Mouse (Mus musculus) hematopoietic stem cell, adult 5-6 weeks (primary cell): Measurements from ENCODE around the gene Dph2. TPM values are rescaled to one million over a fixed set of nuclear protein-coding genes. Genes with fewer than 3 reads are reported as not detected.

Experiments
- ATAC-seq, 2 experiments: fragments of 125-278 bp in 1 of 2; replicated peaks in 1 of 2; 2 replicates each; pipeline ENCODE4 v1.8.0; 2016 to 2017; ENCODE audit warnings: inconsistent platforms in 2 of 2, mild to moderate bottlenecking in 2 of 2, moderate number of reproducible peaks in 2 of 2, low read depth in 1 of 2, moderate TSS enrichment in 1 of 2; ENCODE audit not compliant: low FRiP score in 2 of 2, poor library complexity in 2 of 2, severe bottlenecking in 2 of 2, insufficient read depth in 1 of 2, low TSS enrichment in 1 of 2
- total RNA-seq: library from RNA; stranded (forward); fragments of 172-1452, 232-1000 nt; gene quantifications from 2 replicates; pipeline ENCODE4 v1.2.3, GENCODE M21; 2017

Gene Dph2
- total RNA-seq, 1 experiment from 2014 or later, result 6.0 TPM

- ATAC-seq, result no peak
Observed at GRCm38 (mm10) chr4:117855146-117855545, 36.7 kb downstream of the Dph2 start.

GRCm38 (mm10) chr4:117852152-117852868 lies 39.5 kb downstream of the Dph2 start:
- no peak for ATAC-seq

- no peak for ATAC-seq
Observed at GRCm38 (mm10) chr4:117850871-117851270, 41.0 kb downstream of the Dph2 start.

GRCm38 (mm10) chr4:117850176-117850575 lies 41.7 kb downstream of the Dph2 start:
- ATAC-seq, result no peak

- ATAC-seq, result no peak
Observed at GRCm38 (mm10) chr4:117849506-117849905, 42.3 kb downstream of the Dph2 start.

- no peak for ATAC-seq
Observed at GRCm38 (mm10) chr4:117849063-117849462, 42.8 kb downstream of the Dph2 start.

- no peak for ATAC-seq
Observed at GRCm38 (mm10) chr4:117847011-117847410, 44.8 kb downstream of the Dph2 start.

GRCm38 (mm10) chr4:117846261-117846660 lies 45.6 kb downstream of the Dph2 start:
- ATAC-seq, result no peak

GRCm38 (mm10) chr4:117845316-117845715 lies 46.5 kb downstream of the Dph2 start:
- ATAC-seq, result no peak

- no peak for ATAC-seq
Observed at GRCm38 (mm10) chr4:117844467-117844866, 47.4 kb downstream of the Dph2 start.

GRCm38 (mm10) chr4:117843101-117843500 lies 48.7 kb downstream of the Dph2 start:
- ATAC-seq, result no peak

- no peak for ATAC-seq
Observed at GRCm38 (mm10) chr4:117841566-117841965, 50.3 kb downstream of the Dph2 start.

- ATAC-seq, result no peak
Observed at GRCm38 (mm10) chr4:117840821-117841220, 51.0 kb downstream of the Dph2 start.

GRCm38 (mm10) chr4:117839366-117839765 lies 52.5 kb downstream of the Dph2 start:
- no peak for ATAC-seq

Other genes starting within 250 kb of the Dph2 start
- 18.1 and 28.0 TPM in 2 replicates for gene Dmap1, start 209.8 kb downstream of the Dph2 start, total RNA-seq
- not detected in 2 replicates for gene Gm12845, start 167.6 kb downstream of the Dph2 start, total RNA-seq
- gene Klf17, start 126.4 kb downstream of the Dph2 start, total RNA-seq, result not detected in 2 replicates
- gene Slc6a9, start 57.5 kb downstream of the Dph2 start, total RNA-seq, result 1.6 and 8.0 TPM in 2 replicates
- 0.25 TPM in 1 of 2 replicates, not detected in the other for gene Ccdc24, start 19.5 kb downstream of the Dph2 start, total RNA-seq
- not detected in 2 replicates for gene B4galt2, start 8.5 kb downstream of the Dph2 start, total RNA-seq
- 65.8 and 93.7 TPM in 2 replicates for gene Atp6v0b, start 4.7 kb downstream of the Dph2 start, total RNA-seq
- 8.9 and 11.4 TPM in 2 replicates for gene Ipo13, start 23.0 kb upstream of the Dph2 start, total RNA-seq
- gene Artn, start 37.7 kb upstream of the Dph2 start, total RNA-seq, result 0.55 TPM in 1 of 2 replicates, not detected in the other
- 6.8 and 6.9 TPM in 2 replicates for gene St3gal3, start 242.9 kb upstream of the Dph2 start, total RNA-seq